Mouse (Mus musculus): ENCODE results near the gene Sec14l2. TPM values are rescaled to one million over a fixed set of nuclear protein-coding genes. Genes with fewer than 3 reads are reported as not detected.

Sec14l2 gene
- polyA plus RNA-seq, 1 experiment from 2014 or later = 2.6 TPM

GRCm38 (mm10) chr11:4094378-4095170, 28.6 kb downstream of the Sec14l2 start:
- Histone ChIP-seq H3K27ac (peak overlapping the region; percentile 67), H3K4me1 (peaks cover 32% of the 10 kb centered on the region), H3K36me3 (replicated peaks) (peaks cover 16% of the 10 kb centered on the region), H3K27me3 (no peaks in the 10 kb centered on the region), H3K9ac (peak overlapping the region; percentile 56), H3K4me2 (peak overlapping the region; percentile 81), H3K9me3 (no peaks in the 10 kb centered on the region), H3K4me3 (replicated peaks) (peak overlapping the region; percentile 58)
- WGBS = 4% methylated on average over 21 of the region's 24 CpGs
- ATAC-seq (ENCODE audit: low FRiP score) = no peak

GRCm38 (mm10) chr11:4093459-4094377, 29.5 kb downstream of the Sec14l2 start:
- WGBS = 86% methylated on average over 18 of the region's 18 CpGs
- ATAC-seq (ENCODE audit: low FRiP score) = no peak

GRCm38 (mm10) chr11:4087267-4087666, 35.9 kb downstream of the Sec14l2 start:
- Histone ChIP-seq H3K9ac (no peak overlapping the region), H3K9me3 (no peaks in the 10 kb centered on the region), H3K27ac (no peak overlapping the region), H3K27me3 (no peaks in the 10 kb centered on the region), H3K4me3 (replicated peaks) (no peak overlapping the region), H3K4me1 (0 out of 2 replicates have a peak, but pooled peaks cover 3% of the 10 kb centered on the region), H3K36me3 (replicated peaks) (peaks cover 16% of the 10 kb centered on the region), H3K4me2 (no peak overlapping the region)
- WGBS = 61% methylated on average over 2 of the region's 2 CpGs
- no peak for ATAC-seq (ENCODE audit: low FRiP score)

More at GRCm38 (mm10) chr11:4093459-4094377, 29.5 kb downstream of the Sec14l2 start:
- no peak overlapping the region for H3K27ac ChIP-seq
- H3K36me3 ChIP-seq (replicated peaks) = peaks cover 16% of the 10 kb centered on the region
- H3K4me1 ChIP-seq = peaks cover 32% of the 10 kb centered on the region
- H3K9me3 ChIP-seq = no peaks in the 10 kb centered on the region
- H3K4me2 ChIP-seq = 0 out of 2 replicates have a peak overlapping the region, but pooled peaks have one; percentile 81
- H3K27me3 ChIP-seq = no peaks in the 10 kb centered on the region
- H3K9ac ChIP-seq = no peak overlapping the region
- H3K4me3 ChIP-seq (replicated peaks) = peak overlapping the region; percentile 58; the same call in 1 of the 2 replicates

- no peak overlapping the region for H3K27ac ChIP-seq
- WGBS = 60% methylated on average over 1 of the region's 1 CpGs
- no peak for ATAC-seq (ENCODE audit: low FRiP score)
Observed at GRCm38 (mm10) chr11:4086246-4086645, 37.0 kb downstream of the Sec14l2 start.

DNA sequence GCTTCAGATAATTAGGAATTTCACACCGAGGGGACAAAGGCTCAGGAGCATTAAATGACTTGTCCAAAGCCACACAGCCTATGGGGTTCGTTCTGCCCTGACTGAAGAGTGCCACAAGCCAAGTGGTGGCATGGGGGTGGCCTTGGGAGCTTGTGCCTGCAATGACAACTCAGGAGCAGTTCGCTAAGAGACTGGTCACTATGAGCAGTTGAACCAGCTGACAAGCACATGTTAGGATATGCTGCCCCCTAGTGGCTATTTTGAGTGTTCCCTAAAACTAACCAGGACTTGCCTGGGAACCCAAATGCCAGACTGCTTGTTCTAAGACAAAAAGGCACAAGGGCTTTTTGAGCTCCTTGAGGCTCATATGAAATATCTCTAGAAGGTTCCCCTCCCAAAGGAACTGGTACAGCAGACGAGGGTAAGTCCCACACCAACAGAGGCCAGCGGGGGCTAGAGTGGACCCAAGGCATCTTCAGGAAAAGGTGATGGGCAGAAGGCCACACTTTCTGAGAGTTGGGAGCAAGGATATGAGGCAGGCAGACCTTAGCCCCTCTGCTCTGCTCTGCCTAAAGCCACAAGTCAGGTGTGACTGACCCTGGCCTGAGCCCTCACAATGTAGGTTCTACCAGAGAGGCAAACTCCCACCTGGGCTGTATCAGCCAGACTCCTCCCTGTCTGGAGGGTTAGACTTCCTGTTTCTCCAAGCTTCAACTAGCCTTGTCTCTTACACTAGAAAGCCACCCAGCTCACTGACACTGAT, 39.7 kb downstream of the Sec14l2 start:
- 0 out of 2 replicates have a peak, but pooled peaks have one; percentile 39 for ATAC-seq (ENCODE audit: low FRiP score)
- Histone ChIP-seq H3K9me3 (no peaks in the 10 kb centered on the region), H3K4me1 (0 out of 2 replicates have a peak, but pooled peaks cover 3% of the 10 kb centered on the region), H3K9ac (no peak overlapping the region), H3K36me3 (replicated peaks) (no peaks in the 10 kb centered on the region), H3K27me3 (0 out of 2 replicates have a peak, but pooled peaks cover 4% of the 10 kb centered on the region), H3K27ac (no peak overlapping the region), H3K4me2 (no peak overlapping the region), H3K4me3 (replicated peaks) (no peak overlapping the region)
- WGBS = 26% methylated on average over 5 of the region's 5 CpGs

More at GRCm38 (mm10) chr11:4086246-4086645, 37.0 kb downstream of the Sec14l2 start:
- Histone ChIP-seq H3K27me3 (no peaks in the 10 kb centered on the region), H3K4me2 (no peak overlapping the region), H3K9ac (no peak overlapping the region), H3K36me3 (replicated peaks) (peaks cover 6% of the 10 kb centered on the region), H3K4me1 (0 out of 2 replicates have a peak, but pooled peaks cover 3% of the 10 kb centered on the region), H3K4me3 (replicated peaks) (no peak overlapping the region), H3K9me3 (no peaks in the 10 kb centered on the region)

DNA sequence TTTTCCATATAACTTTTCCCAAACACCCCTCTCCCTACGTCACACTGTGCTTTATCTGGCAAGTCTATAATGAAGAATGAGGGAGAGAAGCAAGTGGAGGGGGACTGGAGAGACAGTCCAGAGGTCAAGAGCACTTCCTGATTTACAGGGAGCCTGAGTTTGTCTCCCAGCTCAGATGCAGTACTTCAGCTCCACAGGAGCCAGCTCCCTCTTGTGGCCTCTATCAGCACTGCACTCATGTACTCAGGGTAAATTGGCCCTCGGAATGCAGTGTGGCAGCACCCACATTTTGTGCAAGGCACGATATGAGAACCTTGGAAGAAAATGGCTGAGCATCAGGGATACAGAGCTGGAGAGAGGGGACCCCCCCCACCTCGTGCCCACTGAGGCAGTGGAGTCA, 43.0 kb downstream of the Sec14l2 start:
- Histone ChIP-seq H3K9me3 (no peaks in the 10 kb centered on the region), H3K27me3 (0 out of 2 replicates have a peak, but pooled peaks cover 4% of the 10 kb centered on the region), H3K4me3 (replicated peaks) (no peak overlapping the region), H3K9ac (no peak overlapping the region), H3K4me2 (no peak overlapping the region), H3K27ac (no peak overlapping the region), H3K36me3 (replicated peaks) (no peaks in the 10 kb centered on the region), H3K4me1 (no peaks in the 10 kb centered on the region)
- no peak for ATAC-seq (ENCODE audit: low FRiP score)
- WGBS = 8% methylated on average over 4 of the region's 4 CpGs

GRCm38 (mm10) chr11:4078267-4078933, 44.8 kb downstream of the Sec14l2 start:
- Histone ChIP-seq H3K4me2 (no peak overlapping the region), H3K27me3 (0 out of 2 replicates have a peak, but pooled peaks cover 4% of the 10 kb centered on the region), H3K4me1 (no peaks in the 10 kb centered on the region), H3K4me3 (replicated peaks) (no peak overlapping the region), H3K9ac (no peak overlapping the region), H3K36me3 (replicated peaks) (no peaks in the 10 kb centered on the region), H3K27ac (no peak overlapping the region), H3K9me3 (no peaks in the 10 kb centered on the region)
- WGBS = 86% methylated on average over 7 of the region's 7 CpGs
- no peak for ATAC-seq (ENCODE audit: low FRiP score)

GRCm38 (mm10) chr11:4076633-4077032, 46.6 kb downstream of the Sec14l2 start:
- H3K9ac ChIP-seq = no peak overlapping the region
- no peaks in the 10 kb centered on the region for H3K4me1 ChIP-seq
- H3K27me3 ChIP-seq = 0 out of 2 replicates have a peak, but pooled peaks cover 4% of the 10 kb centered on the region
- no peak for ATAC-seq (ENCODE audit: low FRiP score)
- WGBS = 10% methylated on average over 8 of the region's 8 CpGs
- H3K4me2 ChIP-seq = no peak overlapping the region
- no peak overlapping the region for H3K27ac ChIP-seq
- no peak overlapping the region for H3K4me3 ChIP-seq (replicated peaks)
- H3K9me3 ChIP-seq = no peaks in the 10 kb centered on the region
- no peaks in the 10 kb centered on the region for H3K36me3 ChIP-seq (replicated peaks)

DNA sequence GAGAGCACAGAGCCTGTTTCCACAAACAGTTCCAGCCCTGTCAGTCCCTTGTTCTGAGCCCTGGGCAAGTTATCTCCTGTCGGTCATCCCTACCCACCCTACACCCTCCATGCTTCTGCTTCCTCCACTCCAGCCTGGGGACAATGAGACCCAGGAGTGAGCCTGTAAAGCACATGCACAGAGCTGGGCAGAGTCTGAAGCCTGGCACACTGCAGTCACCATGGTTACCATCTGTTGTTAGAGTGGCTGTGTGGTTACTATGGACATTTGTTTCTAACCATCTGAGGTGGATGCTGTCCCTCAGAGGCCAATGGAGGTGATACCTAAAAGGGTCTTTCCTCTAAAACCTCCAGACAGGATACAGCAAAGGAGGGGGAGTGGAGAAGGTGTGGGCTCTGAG, 53.6 kb downstream of the Sec14l2 start:
- Histone ChIP-seq H3K9ac (no peak overlapping the region), H3K9me3 (no peaks in the 10 kb centered on the region), H3K27ac (no peak overlapping the region), H3K4me1 (no peaks in the 10 kb centered on the region), H3K4me2 (no peak overlapping the region), H3K36me3 (replicated peaks) (no peaks in the 10 kb centered on the region), H3K27me3 (no peaks in the 10 kb centered on the region), H3K4me3 (replicated peaks) (no peak overlapping the region)
- 84% methylated on average over 1 of the region's 1 CpGs for WGBS
- ATAC-seq (ENCODE audit: low FRiP score) = no peak

DNA sequence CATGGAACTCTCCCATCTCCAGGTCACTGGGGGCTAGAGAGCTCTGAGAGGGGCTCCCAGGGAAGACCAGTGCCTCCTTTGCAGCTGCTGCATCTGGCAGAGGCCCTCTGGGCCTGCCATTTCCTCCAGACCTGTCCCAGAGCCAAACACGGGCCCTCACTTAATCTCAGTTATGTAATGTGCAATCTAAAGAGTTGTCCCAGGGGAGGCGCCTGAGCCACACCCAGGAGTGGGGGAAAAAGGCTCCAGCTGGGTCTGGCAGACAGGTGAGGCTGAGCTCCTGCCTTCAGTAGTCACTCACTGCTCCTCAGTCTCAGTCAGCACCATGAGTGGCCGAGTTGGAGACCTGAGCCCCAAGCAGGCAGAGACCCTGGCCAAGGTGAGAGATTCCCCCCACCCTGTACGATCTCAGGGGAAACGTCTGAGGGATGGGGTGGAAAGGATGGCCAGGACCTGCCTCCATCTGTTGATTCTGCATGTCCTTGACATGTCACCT, 58.5 kb downstream of the Sec14l2 start, which contains the start of gene Sec14l3:
Gene Sec14l3 (plus strand): TSS at position 215 of the 496 bp plus-strand sequence.
- WGBS = 81% methylated on average over 5 of the region's 5 CpGs
- no peaks in the 10 kb centered on the region for H3K9me3 ChIP-seq
- no peak within 1 kb of the TSS for H3K9ac ChIP-seq
- H3K27ac ChIP-seq = no peak within 1 kb of the TSS
- no peak within 1 kb of the TSS for H3K4me2 ChIP-seq
- no peaks in the 10 kb centered on the region for H3K36me3 ChIP-seq (replicated peaks)
- H3K4me1 ChIP-seq = no peaks in the 10 kb centered on the region
- no peak for ATAC-seq (ENCODE audit: low FRiP score)
- no peaks in the 10 kb centered on the region for H3K27me3 ChIP-seq
- H3K4me3 ChIP-seq (replicated peaks) = no peak within 1 kb of the TSS

DNA sequence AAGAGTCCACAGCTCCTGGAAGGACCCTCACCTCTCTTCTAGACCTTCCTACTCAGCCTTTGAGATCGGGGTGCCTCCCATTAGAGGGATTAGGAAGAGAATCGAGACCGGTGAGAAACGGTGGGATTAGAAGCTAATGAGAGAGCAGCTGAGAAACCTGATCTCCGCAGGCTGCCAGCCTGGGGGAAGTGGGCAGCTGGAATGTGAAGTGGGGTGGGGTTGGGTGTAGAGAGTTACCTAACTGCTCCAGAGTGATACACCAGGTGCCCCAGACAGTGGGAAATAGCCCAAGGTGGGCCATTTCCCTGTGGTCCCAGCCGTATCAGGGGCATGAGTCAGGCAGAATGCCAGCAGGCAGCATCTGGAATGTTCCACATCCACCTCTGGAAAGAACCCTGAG, 60.2 kb downstream of the Sec14l2 start:
- Histone ChIP-seq H3K27ac (no peak overlapping the region), H3K36me3 (replicated peaks) (no peaks in the 10 kb centered on the region), H3K27me3 (no peaks in the 10 kb centered on the region), H3K4me3 (replicated peaks) (no peak overlapping the region), H3K4me2 (no peak overlapping the region), H3K9me3 (no peaks in the 10 kb centered on the region), H3K4me1 (no peaks in the 10 kb centered on the region), H3K9ac (no peak overlapping the region)
- ATAC-seq (ENCODE audit: low FRiP score) = no peak
- 19% methylated on average over 6 of the region's 6 CpGs for WGBS

All from forebrain, embryonic 12.5 days (tissue).